24 mouse cellular contexts compared by ENCODE assay signal in the genomic region with DNA sequence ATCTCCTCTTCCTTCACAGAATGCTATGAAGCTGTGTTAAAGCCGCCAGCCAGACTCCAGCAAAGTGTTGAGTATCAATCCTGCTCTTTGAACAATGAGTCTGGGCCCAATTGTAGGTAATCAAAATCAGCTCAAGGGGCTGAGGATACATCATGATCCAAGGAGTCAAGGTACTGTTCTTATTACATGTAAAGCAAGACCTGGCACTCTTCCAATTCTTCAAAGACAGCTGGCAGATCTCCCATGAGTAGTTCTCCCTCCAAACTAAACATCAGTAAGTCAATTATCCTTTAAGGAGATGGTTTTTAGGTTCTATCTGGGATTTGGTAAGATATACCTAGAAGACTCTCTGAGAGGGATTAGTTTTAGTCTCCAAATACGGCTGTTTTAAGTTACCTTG.
"Had no signal": no experiment of that assay in that cellular context is flagged by ENCODE, and none has a peak within 500 bp of the region (broad histone marks: within the 10 kb centered on the region; RNA-seq: fewer than 3 reads in every experiment).

No protein-coding gene starts in this region.

- H3K27me3 ChIP-seq: heart, embryonic 12.5 days; hindbrain, embryonic 12.5 days; intestine, embryonic 15.5 days; limb, embryonic 13.5 days; liver, embryonic 12.5 days had no signal

- DNase-seq: gastrocnemius, adult 2 months; gastrocnemius, postnatal 10 days; gastrocnemius, postnatal 25 days; heart, adult 2 months; heart, postnatal 10 days; heart, postnatal 4 days; kidney, adult 18-20 months; kidney, adult 8-10 months; kidney, postnatal 10 days; kidney, postnatal 25 days; kidney, postnatal 4 days had no signal

- ATAC-seq: hindbrain, embryonic 16.5 days; inflammation-experienced regulatory T-cells, adult 6 months; intestine, embryonic 15.5 days; intestine, postnatal 0 days; liver, embryonic 12.5 days had no signal

- H3K27ac ChIP-seq: gastrocnemius, adult 2 months; heart, adult 2 months; hindbrain, embryonic 10.5 days; hindbrain, embryonic 12.5 days; hindbrain, embryonic 14.5 days; intestine, embryonic 15.5 days; layer of hippocampus, adult 2 months; left cerebral cortex, adult 2 months; limb, embryonic 13.5 days; liver, embryonic 12.5 days; liver, embryonic 14.5 days had no signal

- H3K4me1 ChIP-seq: heart, embryonic 12.5 days; hindbrain, embryonic 10.5 days; hindbrain, embryonic 12.5 days; intestine, embryonic 15.5 days; limb, embryonic 13.5 days; liver, embryonic 12.5 days had no signal

- H3K9me3 ChIP-seq: heart, embryonic 12.5 days; hindbrain, embryonic 10.5 days; hindbrain, embryonic 12.5 days; intestine, embryonic 15.5 days; limb, embryonic 13.5 days; liver, embryonic 12.5 days had no signal

- H3K4me2 ChIP-seq: heart, embryonic 12.5 days; hindbrain, embryonic 12.5 days; hindbrain, embryonic 14.5 days; intestine, embryonic 15.5 days; limb, embryonic 13.5 days; liver, embryonic 12.5 days had no signal

- H3K4me3 ChIP-seq: gastrocnemius, adult 2 months; heart, adult 2 months; heart, embryonic 12.5 days; hindbrain, embryonic 10.5 days; hindbrain, embryonic 12.5 days; intestine, embryonic 15.5 days; layer of hippocampus, adult 2 months; left cerebral cortex, adult 2 months; limb, embryonic 13.5 days; liver, embryonic 12.5 days had no signal

- H3K9ac ChIP-seq: heart, embryonic 12.5 days; hindbrain, embryonic 12.5 days; hindbrain, embryonic 14.5 days; intestine, embryonic 15.5 days; limb, embryonic 13.5 days; liver, embryonic 12.5 days; liver, embryonic 14.5 days had no signal

- H3K36me3 ChIP-seq: heart, embryonic 12.5 days; hindbrain, embryonic 10.5 days; hindbrain, embryonic 12.5 days; intestine, embryonic 15.5 days; limb, embryonic 13.5 days; liver, embryonic 12.5 days had no signal
